Mouse (Mus musculus) liver, embryonic 14.5 days (tissue): ENCODE measurements at regions not wholly inside any gene's neighbourhood (a gene's known extent, or its start where the extent isn't known, plus 50 kb on each side); places are given as distances from the start of the nearest gene placed in this dataset.

ENCODE experiments used
- ATAC-seq: fragments of 200-750 bp; cut with Nextera tagmentation; 2 replicates; pipeline ENCODE4 v1.8.0; 2017; ENCODE audit warnings: moderate number of reproducible peaks, mild to moderate bottlenecking, moderate library complexity; ENCODE audit not compliant: insufficient read depth
- DNase-seq, 3 experiments: peaks; one replicate each; pipeline ENCODE4 v3.0.0-alpha.2; 2012 to 2013; ENCODE audit warnings: low read depth in 3 of 3, low spot score in 3 of 3
- H3K27ac ChIP-seq: fragments of 300-500 bp; sonication (generic); 2 replicates; pipeline ENCODE4 v1.5.1; 2014; ENCODE audit warnings: moderate library complexity, mild to moderate bottlenecking, control low read depth, inconsistent platforms
- H3K27me3 ChIP-seq: fragments of 300-500 bp; sonication (generic); 2 replicates; pipeline ENCODE4 v1.6.1; 2014; ENCODE audit warnings: mild to moderate bottlenecking, low read length, moderate library complexity; ENCODE audit not compliant: control insufficient read depth, insufficient read depth
- H3K36me3 ChIP-seq: fragments of 300-500 bp; sonication (generic); replicated peaks from 2 replicates; pipeline ENCODE4 v1.6.1; 2014; ENCODE audit warnings: low read depth; ENCODE audit not compliant: control insufficient read depth, insufficient read depth
- H3K4me1 ChIP-seq, 2 experiments: fragments of 200-500 bp in 1 of 2; fragments of 300-500 bp in 1 of 2; sonication (generic) in 1 of 2; replicated peaks; 2 replicates each; pipeline ENCODE4 v1.6.1; 2012 to 2014; ENCODE audit warnings: antibody characterized with exemption in 1 of 2, inconsistent platforms in 1 of 2, low read length in 1 of 2; ENCODE audit not compliant: control insufficient read depth in 2 of 2, insufficient read depth in 2 of 2
- H3K4me2 ChIP-seq: fragments of 300-500 bp; sonication (generic); 2 replicates; pipeline ENCODE4 v1.6.1; 2014; ENCODE audit warnings: low read depth, mild to moderate bottlenecking, control low read depth, moderate library complexity
- H3K4me3 ChIP-seq, 2 experiments: fragments of 200-500 bp in 1 of 2; fragments of 300-500 bp in 1 of 2; sonication (generic) in 1 of 2; 2 replicates each; pipeline ENCODE4 v1.5.1; 2012 to 2014; ENCODE audit warnings: low read depth in 2 of 2, low read length in 2 of 2, mild to moderate bottlenecking in 2 of 2, control low read depth in 1 of 2, inconsistent platforms in 1 of 2, moderate library complexity in 1 of 2; ENCODE audit not compliant: insufficient read depth in 1 of 2
- H3K9ac ChIP-seq: fragments of 300-500 bp; sonication (generic); replicated peaks from 2 replicates; pipeline ENCODE4 v1.6.1; 2014; ENCODE audit warnings: mild to moderate bottlenecking, control low read depth, moderate library complexity
- H3K9me3 ChIP-seq: fragments of 300-500 bp; sonication (generic); 2 replicates; pipeline ENCODE4 v1.6.1; 2016; ENCODE audit warnings: low read length, mixed read lengths; ENCODE audit not compliant: control insufficient read depth
- CTCF ChIP-seq: IDR thresholded peaks from 2 replicates; pipeline ENCODE4 v1.5.1; 2016; ENCODE audit warnings: antibody characterized with exemption, low read depth, control low read depth
- EP300 ChIP-seq: IDR thresholded peaks from 2 replicates; pipeline ENCODE4 v1.6.1; 2016; ENCODE audit warnings: antibody characterized with exemption, low read depth
- WGBS: fragments of 180-500 bp; shearing (Covaris S2); extraction: QIAGEN DNeasy Blood & Tissue Kit; methylation state at CpG from one replicate; pipeline ENCODE4 v1.1.7; 2014; ENCODE audit not compliant: insufficient replicate concordance; 5-methylcytosine and 5-hydroxymethylcytosine counted together

DNA sequence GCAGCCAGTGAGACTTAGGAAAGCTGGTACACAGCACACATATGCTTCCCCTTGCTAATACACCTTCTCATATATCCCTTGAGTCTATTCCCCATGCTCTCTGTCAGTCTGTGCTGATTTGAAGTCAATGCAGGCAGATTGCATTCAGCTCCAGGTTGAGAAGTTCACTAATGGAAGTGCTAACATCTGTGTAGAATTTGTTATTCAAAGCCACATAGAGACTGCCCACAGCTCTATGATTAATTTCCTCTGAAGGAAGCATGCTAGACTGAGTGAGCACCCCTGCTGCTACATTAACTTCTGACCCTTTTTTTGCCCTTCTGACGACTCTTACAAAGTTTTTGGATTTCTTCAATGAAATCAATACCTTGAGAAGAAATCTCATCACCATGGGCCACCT is 486.0 kb upstream of the Dmac1 start:
- no peak for ATAC-seq
- WGBS, result 19% methylated on average over 1 of the region's 1 CpGs
- no peaks in the 10 kb centered on the region for H3K36me3 ChIP-seq
- H3K9me3 ChIP-seq, result no peaks in the 10 kb centered on the region
- H3K27ac ChIP-seq, result no peak overlapping the region
- no peak for DNase-seq
- no peaks in the 10 kb centered on the region for H3K27me3 ChIP-seq
- no peaks in the 10 kb centered on the region for H3K4me1 ChIP-seq
- no peak overlapping the region for H3K4me2 ChIP-seq
- no peak overlapping the region for H3K9ac ChIP-seq
- TF ChIP-seq CTCF (no peak), EP300 (no peak)
- H3K4me3 ChIP-seq, result no peak overlapping the region

- H3K27ac ChIP-seq, result no peak overlapping the region
- 58% methylated on average over 6 of the region's 6 CpGs for WGBS
- H3K9me3 ChIP-seq, result no peaks in the 10 kb centered on the region
- no peaks in the 10 kb centered on the region for H3K36me3 ChIP-seq
- ATAC-seq (no peak), DNase-seq (no peak)
- no peak overlapping the region for H3K4me3 ChIP-seq
- H3K4me1 ChIP-seq, result no peaks in the 10 kb centered on the region
- TF ChIP-seq EP300 (no peak), CTCF (no peak)
- no peak overlapping the region for H3K4me2 ChIP-seq
- no peak overlapping the region for H3K9ac ChIP-seq
- H3K27me3 ChIP-seq, result no peaks in the 10 kb centered on the region
These were observed 466.5 kb upstream of the Dmac1 start for GRCm38 (mm10) chr4:75744605-75745004.

- no peaks in the 10 kb centered on the region for H3K36me3 ChIP-seq
- DNase-seq (no peak), ATAC-seq (no peak)
- TF ChIP-seq CTCF (no peak), EP300 (no peak)
- no peak overlapping the region for H3K4me3 ChIP-seq
- H3K4me1 ChIP-seq, result no peaks in the 10 kb centered on the region
- H3K9ac ChIP-seq, result no peak overlapping the region
- no peaks in the 10 kb centered on the region for H3K9me3 ChIP-seq
- H3K27ac ChIP-seq, result no peak overlapping the region
- no peaks in the 10 kb centered on the region for H3K27me3 ChIP-seq
- H3K4me2 ChIP-seq, result no peak overlapping the region
These were observed 463.5 kb upstream of the Dmac1 start for GRCm38 (mm10) chr4:75741585-75741984.

GRCm38 (mm10) chr4:75730798-75731400 is 452.8 kb upstream of the Dmac1 start:
- Histone ChIP-seq H3K27me3 (no peaks in the 10 kb centered on the region), H3K4me2 (no peak overlapping the region), H3K4me3 (no peak overlapping the region), H3K9me3 (no peaks in the 10 kb centered on the region), H3K4me1 (no peaks in the 10 kb centered on the region), H3K27ac (no peak overlapping the region), H3K36me3 (no peaks in the 10 kb centered on the region), H3K9ac (no peak overlapping the region)
- no peak for DNase-seq
- no peak for TF ChIP-seq CTCF
- ATAC-seq, result no peak
- 45% methylated on average over 3 of the region's 3 CpGs for whole genome bisulfite sequencing

DNA sequence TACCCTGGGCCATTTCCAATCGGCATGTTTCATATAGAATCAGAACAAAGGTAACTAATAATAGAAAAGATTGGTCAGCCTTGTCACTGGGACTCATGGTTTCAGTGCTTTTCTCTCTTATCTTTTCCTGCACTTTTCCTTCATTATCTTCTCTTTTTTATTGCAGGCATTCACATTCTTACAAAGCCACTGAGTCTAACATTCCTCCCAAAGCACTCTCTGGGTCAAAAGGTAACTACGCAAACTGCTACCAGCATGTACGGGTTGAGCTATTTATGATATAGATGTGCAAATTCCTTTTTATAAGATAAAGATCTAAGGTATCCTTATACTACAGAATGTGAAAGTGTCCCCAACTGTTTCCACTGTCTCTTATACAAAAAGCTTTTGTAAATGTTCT is 436.5 kb upstream of the Dmac1 start:
- ATAC-seq (no peak), DNase-seq (no peak)
- Histone ChIP-seq H3K4me1 (no peaks in the 10 kb centered on the region), H3K4me2 (no peak overlapping the region), H3K27ac (no peak overlapping the region), H3K27me3 (no peaks in the 10 kb centered on the region), H3K9me3 (no peaks in the 10 kb centered on the region), H3K36me3 (no peaks in the 10 kb centered on the region), H3K4me3 (no peak overlapping the region), H3K9ac (no peak overlapping the region)
- no peak for TF ChIP-seq EP300
- no peak for TF ChIP-seq CTCF
- 55% methylated on average over 3 of the region's 3 CpGs for WGBS
